Mouse (Mus musculus) CH12.LX (cell line): ENCODE data around the gene R3hdm2. TPM values are rescaled to one million over a fixed set of nuclear protein-coding genes. Genes with fewer than 3 reads are reported as not detected.

ENCODE experiments used
- DNase-seq: peaks from one replicate; pipeline ENCODE4 v3.0.0-alpha.2; 2013; ENCODE audit errors: extremely low read depth
- H3K27ac ChIP-seq: 2 replicates; pipeline ENCODE4 v1.5.1; 2012; ENCODE audit warnings: low read depth, mild to moderate bottlenecking, control low read depth, moderate library complexity; ENCODE audit not compliant: insufficient read depth
- H3K27me3 ChIP-seq: replicated peaks from 2 replicates; pipeline ENCODE3; 2012; ENCODE audit warnings: inconsistent platforms
- H3K36me3 ChIP-seq, 2 experiments: replicated peaks in 1 of 2; 2 replicates each; pipeline versions ENCODE3 to v1.6.1; 2012; ENCODE audit warnings: inconsistent platforms in 1 of 2, low read length in 1 of 2, mild to moderate bottlenecking in 1 of 2, mixed read lengths in 1 of 2, moderate library complexity in 1 of 2; ENCODE audit not compliant: control insufficient read depth in 1 of 2, insufficient read depth in 1 of 2
- H3K4me1 ChIP-seq, 2 experiments: 2 replicates each; pipeline ENCODE4 v1.6.1; 2012; ENCODE audit warnings: inconsistent platforms in 1 of 2, moderate library complexity in 1 of 2; ENCODE audit not compliant: insufficient read depth in 2 of 2, control insufficient read depth in 1 of 2
- H3K4me2 ChIP-seq: 2 replicates; pipeline ENCODE4 v1.6.1; 2012; ENCODE audit warnings: low read depth, mild to moderate bottlenecking, control low read depth; ENCODE audit not compliant: poor library complexity, insufficient read depth, severe bottlenecking
- H3K4me3 ChIP-seq, 3 experiments: fragments of 150-350 bp in 1 of 3; sonication (generic) in 1 of 3; replicated peaks in 1 of 3; 2 replicates each; pipeline versions ENCODE3 to v1.5.1; 2011 to 2012; ENCODE audit warnings: low read depth in 2 of 3, low read length in 2 of 3, mild to moderate bottlenecking in 2 of 3, moderate library complexity in 2 of 3, control low read depth in 1 of 3, improper control_type of control experiment in 1 of 3, inconsistent platforms in 1 of 3, mixed read lengths in 1 of 3; ENCODE audit not compliant: poor library complexity in 1 of 3
- H3K79me2 ChIP-seq: replicated peaks from 2 replicates; pipeline ENCODE4 v1.6.1; 2012; ENCODE audit warnings: mild to moderate bottlenecking, moderate library complexity; ENCODE audit not compliant: control insufficient read depth, poor library complexity, insufficient read depth, severe bottlenecking; ENCODE audit errors: extremely low read depth
- H3K9ac ChIP-seq: 2 replicates; pipeline ENCODE4 v1.6.1; 2012; ENCODE audit warnings: low read depth, mild to moderate bottlenecking, control low read depth, moderate library complexity; ENCODE audit not compliant: insufficient read depth
- H3K9me3 ChIP-seq: replicated peaks from 2 replicates; pipeline ENCODE3; 2012; ENCODE audit warnings: low read length, inconsistent platforms, mixed read lengths
- BHLHE40 ChIP-seq: IDR thresholded peaks from 2 replicates; pipeline ENCODE4 v1.6.1; 2011; ENCODE audit warnings: mild to moderate bottlenecking, low read depth, low read length, improper control_type of control experiment
- CHD2 ChIP-seq: IDR thresholded peaks from 2 replicates; pipeline ENCODE4 v1.6.1; 2011; ENCODE audit warnings: low read length, improper control_type of control experiment
- CTCF ChIP-seq, 2 experiments: IDR thresholded peaks in 1 of 2; conservative IDR thresholded peaks in 1 of 2; 2 replicates each; pipeline ENCODE4 v1.5.1; 2011 to 2012; ENCODE audit warnings: low read depth in 2 of 2, low read length in 2 of 2, improper control_type of control experiment in 1 of 2, inconsistent platforms in 1 of 2, mild to moderate bottlenecking in 1 of 2, moderate library complexity in 1 of 2
- E2F4 ChIP-seq: IDR thresholded peaks from 2 replicates; pipeline ENCODE4 v1.6.1; 2011; ENCODE audit warnings: low read depth, low read length, improper control_type of control experiment; ENCODE audit not compliant: insufficient replicate concordance
- ELF1 ChIP-seq: IDR thresholded peaks from 2 replicates; pipeline ENCODE4 v1.6.1; 2014; ENCODE audit warnings: low read depth, mild to moderate bottlenecking, inconsistent platforms, low read length, improper control_type of control experiment
- ETS1 ChIP-seq: conservative IDR thresholded peaks from 2 replicates; pipeline ENCODE4 v1.6.1; 2012; ENCODE audit warnings: low read depth, mild to moderate bottlenecking, inconsistent platforms, low read length, improper control_type of control experiment, moderate library complexity
- GABPA ChIP-seq: IDR thresholded peaks from 2 replicates; pipeline ENCODE4 v1.6.1; 2012; ENCODE audit warnings: low read depth, low read length, improper control_type of control experiment, inconsistent platforms; ENCODE audit not compliant: insufficient replicate concordance
- HCFC1 ChIP-seq: IDR thresholded peaks from 2 replicates; pipeline ENCODE4 v1.6.1; 2012; ENCODE audit warnings: low read depth, mild to moderate bottlenecking, inconsistent platforms, low read length, improper control_type of control experiment
- IRF4 ChIP-seq: IDR thresholded peaks from 2 replicates; pipeline ENCODE4 v1.6.1; 2014; ENCODE audit warnings: low read depth, mild to moderate bottlenecking, inconsistent platforms, low read length, improper control_type of control experiment
- JUN ChIP-seq: IDR thresholded peaks from 2 replicates; pipeline ENCODE4 v1.6.1; 2011; ENCODE audit warnings: low read depth, mild to moderate bottlenecking, low read length, improper control_type of control experiment, moderate library complexity; ENCODE audit not compliant: insufficient read depth
- JUND ChIP-seq: conservative IDR thresholded peaks from 2 replicates; pipeline ENCODE4 v1.6.1; 2011; ENCODE audit warnings: low read depth, low read length, improper control_type of control experiment
- KAT2A ChIP-seq: IDR thresholded peaks from 2 replicates; pipeline ENCODE4 v1.6.1; 2012; ENCODE audit warnings: low read length, improper control_type of control experiment, inconsistent platforms; ENCODE audit not compliant: insufficient replicate concordance
- MAFK ChIP-seq: IDR thresholded peaks from 2 replicates; pipeline ENCODE4 v1.6.1; 2011; ENCODE audit warnings: low read length, improper control_type of control experiment; ENCODE audit not compliant: insufficient replicate concordance
- MAX ChIP-seq: IDR thresholded peaks from 2 replicates; pipeline ENCODE4 v1.6.1; 2011; ENCODE audit warnings: low read length, improper control_type of control experiment
- MAZ ChIP-seq: IDR thresholded peaks from 2 replicates; pipeline ENCODE4 v1.6.1; 2012; ENCODE audit warnings: low read depth, mild to moderate bottlenecking, inconsistent platforms, low read length, improper control_type of control experiment, moderate library complexity
- MXI1 ChIP-seq: IDR thresholded peaks from 2 replicates; pipeline ENCODE4 v1.6.1; 2011; ENCODE audit warnings: mild to moderate bottlenecking, low read depth, low read length, improper control_type of control experiment
- MYC ChIP-seq: IDR thresholded peaks from 2 replicates; pipeline ENCODE4 v1.6.1; 2011; ENCODE audit warnings: low read depth, mild to moderate bottlenecking, improper control_type of control experiment, low read length
- NELFE ChIP-seq: IDR thresholded peaks from 2 replicates; pipeline ENCODE4 v1.6.1; 2011; ENCODE audit warnings: low read depth, low read length, improper control_type of control experiment
- NRF1 ChIP-seq: IDR thresholded peaks from 2 replicates; pipeline ENCODE4 v1.6.1; 2014; ENCODE audit warnings: low read depth, mild to moderate bottlenecking, inconsistent platforms, low read length, improper control_type of control experiment, moderate library complexity
- PAX5 ChIP-seq: IDR thresholded peaks from 2 replicates; pipeline ENCODE4 v1.6.1; 2012; ENCODE audit warnings: low read length, inconsistent platforms, mixed read lengths
- POLR2A ChIP-seq: IDR thresholded peaks from 2 replicates; pipeline ENCODE4 v1.6.1; 2011; ENCODE audit warnings: low read depth, mild to moderate bottlenecking, improper control_type of control experiment, low read length
- SIN3A ChIP-seq: IDR thresholded peaks from 2 replicates; pipeline ENCODE4 v1.6.1; 2012; ENCODE audit warnings: low read length, improper control_type of control experiment, inconsistent platforms
- TBP ChIP-seq: conservative IDR thresholded peaks from 2 replicates; pipeline ENCODE4 v1.6.1; 2011; ENCODE audit warnings: low read depth, low read length, improper control_type of control experiment
- TCF12 ChIP-seq: IDR thresholded peaks from 2 replicates; pipeline ENCODE4 v1.6.1; 2014; ENCODE audit warnings: low read depth, mild to moderate bottlenecking, inconsistent platforms, low read length, improper control_type of control experiment
- UBTF ChIP-seq: IDR thresholded peaks from 2 replicates; pipeline ENCODE4 v1.6.1; 2012; ENCODE audit warnings: low read depth, mild to moderate bottlenecking, inconsistent platforms, low read length, improper control_type of control experiment, moderate library complexity
- USF1 ChIP-seq: IDR thresholded peaks from 2 replicates; pipeline ENCODE4 v1.6.1; 2014; ENCODE audit warnings: low read depth, mild to moderate bottlenecking, inconsistent platforms, low read length, improper control_type of control experiment
- USF2 ChIP-seq: conservative IDR thresholded peaks from 2 replicates; pipeline ENCODE4 v1.6.1; 2011; ENCODE audit warnings: low read depth, low read length, improper control_type of control experiment
- ZC3H11A ChIP-seq: IDR thresholded peaks from 2 replicates; pipeline ENCODE4 v1.6.1; 2012; ENCODE audit warnings: low read depth, mild to moderate bottlenecking, inconsistent platforms, low read length, improper control_type of control experiment
- ZNF384 ChIP-seq: IDR thresholded peaks from 2 replicates; pipeline ENCODE4 v1.6.1; 2012; ENCODE audit warnings: low read depth, low read length, improper control_type of control experiment, inconsistent platforms
- dilution Hi-C: fragments of 300-500 bp; cut with MboI; formaldehyde crosslinking; loops from 2 replicates; pipeline ENCODE4 v1.14.3; 2020; ENCODE audit warnings: low sequenced_read_pairs; ENCODE audit not compliant: extremely low pct_unique_long_range_greater_than_20kb, extremely low pct_ligation_motif_present
- in situ Hi-C: fragments of 300-500 bp; cut with MboI; formaldehyde crosslinking; loops from 3 replicates; pipeline ENCODE4 v1.14.3; 2019; ENCODE audit warnings: low sequenced_read_pairs, low pct_ligation_motif_present, low pct_unique_long_range_greater_than_20kb, mixed read lengths
- polyA plus RNA-seq: library from polyadenylated mRNA; unstranded; fragments of >175 nt; gene quantifications from 2 replicates; pipeline ENCODE4 v1.2.1, GENCODE M21; 2012; ENCODE audit warnings: low read depth; ENCODE audit not compliant: insufficient read length
- total RNA-seq, 2 experiments: library from RNA; depleted of rRNA; stranded (reverse); fragments of 300-350 nt in 1 of 2; fragments of >200 nt in 1 of 2; gene quantifications; 2 replicates each; pipeline ENCODE4 v1.2.3; 2012 to 2014

The R3hdm2 gene
- total and polyA plus RNA-seq, 3 experiments, result 7.0 to 23.6 (median 8.7) TPM

DNA sequence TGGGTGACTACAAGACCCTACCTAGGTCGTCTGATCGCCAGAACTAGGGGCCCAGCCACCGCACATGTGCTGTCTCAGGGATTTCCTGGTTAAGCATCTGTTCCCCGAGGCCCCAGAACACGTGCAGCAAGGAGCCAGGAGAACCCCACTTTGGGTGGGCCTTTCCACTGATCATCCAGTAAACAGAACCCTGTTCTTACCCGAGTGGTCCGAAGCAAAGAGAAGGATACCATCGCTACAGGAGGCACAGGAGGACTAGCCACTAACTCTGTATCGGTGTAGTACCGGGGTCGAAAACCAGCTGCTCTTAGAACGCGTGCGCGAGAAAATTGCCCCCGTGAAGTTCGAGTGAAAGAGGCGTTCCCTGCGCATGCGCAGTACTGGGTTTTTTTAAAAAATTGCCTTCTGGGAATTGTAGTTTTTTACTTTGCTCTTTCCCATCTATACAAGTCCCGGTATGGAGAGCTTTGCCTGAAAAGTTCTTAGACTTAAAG lies 142.0 kb downstream of the R3hdm2 start, which contains the start of gene Shmt2:
Shmt2 (minus strand) TSS at position 357 of the 494 bp plus-strand sequence.
- Histone ChIP-seq H3K36me3 (peaks cover 30 to 39% of the 10 kb centered on the region in 2 experiments), H3K4me3 (peak within 1 kb of the TSS; percentile 73 to 93 (median 85)), H3K9ac (peak within 1 kb of the TSS; percentile 92), H3K27me3 (peaks cover 23% of the 10 kb centered on the region), H3K4me2 (peak within 1 kb of the TSS; percentile 42), H3K79me2 (peaks cover 28% of the 10 kb centered on the region), H3K4me1 (peaks cover 11 to 37% of the 10 kb centered on the region in 2 experiments), H3K9me3 (no peaks in the 10 kb centered on the region), H3K27ac (peak within 1 kb of the TSS; percentile 78)
- in situ Hi-C loops (no loop called here), dilution Hi-C loops (no loop called here)
- peak; percentile 96 for DNase-seq
- peak; percentile 58; the same call in 1 of the 2 replicates for TF ChIP-seq ELF1
- peak; percentile 62 for TF ChIP-seq MAZ
- peak; percentile 7; the same call in 1 of the 2 replicates for TF ChIP-seq ETS1
- TF ChIP-seq TBP, result peak; percentile 97
- no peak for TF ChIP-seq USF2
- TF ChIP-seq CTCF (conservative IDR thresholded peaks at IDR 0.05 in 1 of 2, IDR thresholded peaks at IDR 0.05 in 1 of 2; ENCODE audit: low read depth in 2 of 2, low read length in 2 of 2), result no peak
- 0 out of 2 replicates have a peak, but pooled peaks have one; percentile 5 for TF ChIP-seq JUND
- TF ChIP-seq JUN, result peak; percentile 30; the same call in 1 of the 2 replicates
- TF ChIP-seq NELFE, result peak; percentile 92
- 0 out of 2 replicates have a peak, but pooled peaks have one; percentile 51 for TF ChIP-seq UBTF
- peak; percentile 99 for TF ChIP-seq MYC
- TF ChIP-seq BHLHE40, result peak; percentile 83
- TF ChIP-seq MAFK, result no peak
- peak; percentile 90 for TF ChIP-seq SIN3A
- TF ChIP-seq ZNF384, result peak; percentile 90
- no peak for TF ChIP-seq USF1
- no peak for TF ChIP-seq E2F4
- TF ChIP-seq IRF4, result no peak; the same call in 1 of the 2 replicates
- TF ChIP-seq CHD2, result peak; percentile 88
- TF ChIP-seq NRF1, result peak; percentile 99
- peak; percentile 82 for TF ChIP-seq TCF12
- peak; percentile 97 for TF ChIP-seq MAX
- no peak for TF ChIP-seq ZC3H11A
- TF ChIP-seq HCFC1, result peak; percentile 100
- peak; percentile 95; the same call in 1 of the 2 replicates for TF ChIP-seq KAT2A
- no peak for TF ChIP-seq PAX5
- TF ChIP-seq GABPA, result peak; percentile 41; the same call in 1 of the 2 replicates
- peak; percentile 97 for TF ChIP-seq MXI1
- peak; percentile 93 for TF ChIP-seq POLR2A
